Mouse (Mus musculus): Measurements from ENCODE around the gene Zc2hc1b. TPM values are rescaled to one million over a fixed set of nuclear protein-coding genes. Genes with fewer than 3 reads are reported as not detected.

Gene Zc2hc1b
- polyA plus RNA-seq, 1 experiment from 2014 or later: not detected

GRCm38 (mm10) chr10:13127335-13127734, 50.5 kb downstream of the Zc2hc1b start:
- no peak overlapping the region for H3K9ac ChIP-seq (ENCODE audit: low read depth, low read length)
- WGBS: 81% methylated on average over 13 of the region's 13 CpGs
- no peak overlapping the region for H3K4me2 ChIP-seq (ENCODE audit: low read depth, low read length)
- no peaks in the 10 kb centered on the region for H3K9me3 ChIP-seq (ENCODE audit: control insufficient read depth, low read length)
- H3K4me3 ChIP-seq (ENCODE audit: low read length): no peak overlapping the region
- H3K36me3 ChIP-seq (ENCODE audit: control insufficient read depth, insufficient read depth, low read length): peaks cover 8% of the 10 kb centered on the region
- no peak overlapping the region for H3K27ac ChIP-seq (ENCODE audit: low read length)
- no peak for ATAC-seq
- H3K4me1 ChIP-seq (ENCODE audit: control insufficient read depth, insufficient read depth, low read length): no peaks in the 10 kb centered on the region
- H3K27me3 ChIP-seq (replicated peaks; ENCODE audit: control insufficient read depth, insufficient read depth, low read length): no peaks in the 10 kb centered on the region

DNA sequence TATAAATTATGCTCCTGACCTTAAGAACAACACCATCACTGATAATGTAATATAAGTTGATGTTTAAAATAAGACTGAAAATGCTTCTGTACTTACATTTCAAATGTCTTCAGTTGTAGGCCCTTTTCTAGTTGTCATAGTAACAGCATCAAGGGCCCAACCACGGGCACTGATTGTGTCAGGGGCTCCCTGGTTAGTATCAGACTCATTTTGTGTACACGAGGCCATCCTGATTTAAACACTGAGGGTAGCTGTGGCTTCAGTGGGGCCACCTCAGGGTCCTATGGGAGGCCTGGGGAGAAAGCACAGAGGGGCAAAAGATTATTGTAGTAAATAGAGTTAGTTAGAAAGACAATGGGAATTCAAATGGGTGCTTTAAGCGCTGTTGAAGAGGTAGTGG, 52.0 kb downstream of the Zc2hc1b start:
- ATAC-seq: no peak
- Histone ChIP-seq H3K4me3 (ENCODE audit: low read length) (no peak overlapping the region), H3K4me1 (ENCODE audit: control insufficient read depth, insufficient read depth, low read length) (no peaks in the 10 kb centered on the region), H3K9ac (ENCODE audit: low read depth, low read length) (no peak overlapping the region), H3K36me3 (ENCODE audit: control insufficient read depth, insufficient read depth, low read length) (peaks cover 8% of the 10 kb centered on the region), H3K27ac (ENCODE audit: low read length) (no peak overlapping the region), H3K9me3 (ENCODE audit: control insufficient read depth, low read length) (no peaks in the 10 kb centered on the region), H3K4me2 (ENCODE audit: low read depth, low read length) (no peak overlapping the region), H3K27me3 (replicated peaks; ENCODE audit: control insufficient read depth, insufficient read depth, low read length) (no peaks in the 10 kb centered on the region)
- WGBS: 53% methylated on average over 3 of the region's 3 CpGs

- WGBS: 40% methylated on average over 2 of the region's 2 CpGs
- Histone ChIP-seq H3K9me3 (ENCODE audit: control insufficient read depth, low read length) (no peaks in the 10 kb centered on the region), H3K36me3 (ENCODE audit: control insufficient read depth, insufficient read depth, low read length) (no peaks in the 10 kb centered on the region), H3K4me1 (ENCODE audit: control insufficient read depth, insufficient read depth, low read length) (peaks cover 17% of the 10 kb centered on the region), H3K27me3 (replicated peaks; ENCODE audit: control insufficient read depth, insufficient read depth, low read length) (no peaks in the 10 kb centered on the region), H3K9ac (ENCODE audit: low read depth, low read length) (no peak overlapping the region), H3K27ac (ENCODE audit: low read length) (peak overlapping the region; percentile 21; the same call in 1 of the 2 replicates), H3K4me2 (ENCODE audit: low read depth, low read length) (no peak overlapping the region), H3K4me3 (ENCODE audit: low read length) (no peak overlapping the region)
- no peak for ATAC-seq
Observed at GRCm38 (mm10) chr10:13119300-13119699, 58.5 kb downstream of the Zc2hc1b start.

DNA sequence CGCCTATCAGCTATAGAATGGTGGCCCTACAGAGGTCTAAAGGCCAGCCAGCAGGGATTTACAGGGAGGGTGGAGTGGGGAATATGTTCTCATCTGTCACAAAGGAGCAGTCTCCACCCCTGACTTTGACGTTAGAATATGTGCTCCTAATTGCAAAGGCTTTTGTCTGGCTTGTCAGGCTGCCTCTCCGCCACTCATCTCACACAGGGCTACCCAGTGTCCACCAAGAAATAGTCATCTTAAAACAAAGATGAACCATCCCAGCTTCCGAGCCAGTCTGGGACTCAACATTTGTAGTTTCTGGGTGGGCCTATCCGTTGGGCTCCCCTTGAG, 59.1 kb downstream of the Zc2hc1b start:
- peak; percentile 50; the same call in 1 of the 2 replicates for ATAC-seq
- Histone ChIP-seq H3K27ac (ENCODE audit: low read length) (peak overlapping the region; percentile 21), H3K36me3 (ENCODE audit: control insufficient read depth, insufficient read depth, low read length) (no peaks in the 10 kb centered on the region), H3K4me1 (ENCODE audit: control insufficient read depth, insufficient read depth, low read length) (peaks cover 17% of the 10 kb centered on the region), H3K4me2 (ENCODE audit: low read depth, low read length) (no peak overlapping the region), H3K27me3 (replicated peaks; ENCODE audit: control insufficient read depth, insufficient read depth, low read length) (no peaks in the 10 kb centered on the region), H3K9ac (ENCODE audit: low read depth, low read length) (no peak overlapping the region), H3K9me3 (ENCODE audit: control insufficient read depth, low read length) (no peaks in the 10 kb centered on the region), H3K4me3 (ENCODE audit: low read length) (no peak overlapping the region)
- WGBS: 65% methylated on average over 5 of the region's 5 CpGs

DNA sequence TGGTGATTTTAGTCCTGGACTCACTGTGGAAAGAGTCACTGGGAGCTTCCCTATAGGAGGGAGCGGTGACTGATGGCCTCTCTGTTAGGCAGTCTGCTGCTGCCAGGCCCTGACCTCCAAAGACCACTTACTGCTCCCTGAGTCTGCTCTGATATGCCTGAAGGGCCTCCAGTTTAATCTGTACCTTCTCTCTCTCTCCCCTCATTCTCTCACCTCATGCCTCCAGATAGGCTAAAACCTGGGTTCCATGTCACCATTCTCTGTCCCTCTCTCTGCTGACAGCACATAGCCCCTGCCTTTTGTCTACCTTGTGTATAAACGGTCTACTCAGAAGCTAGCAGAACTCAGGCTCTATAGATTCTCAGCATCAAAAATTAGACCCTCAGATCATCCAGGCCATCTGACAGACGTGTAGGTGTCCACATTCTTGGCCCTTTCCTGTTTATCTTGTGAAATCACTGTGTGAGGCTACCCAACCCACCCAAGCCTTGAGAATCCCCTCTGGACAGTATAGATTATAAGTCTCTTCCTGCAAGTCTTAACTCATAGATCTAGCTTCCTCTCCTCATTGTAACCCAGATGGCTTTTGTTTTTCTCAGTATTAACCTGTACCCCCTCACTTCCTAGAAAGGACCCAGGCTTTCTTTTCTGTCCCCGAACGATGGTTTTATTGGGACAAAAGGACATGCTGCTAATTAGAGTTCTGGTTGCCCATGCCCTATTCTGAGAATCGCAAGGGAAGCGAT, 59.6 kb downstream of the Zc2hc1b start:
- no peak overlapping the region for H3K4me2 ChIP-seq (ENCODE audit: low read depth, low read length)
- no peaks in the 10 kb centered on the region for H3K9me3 ChIP-seq (ENCODE audit: control insufficient read depth, low read length)
- no peaks in the 10 kb centered on the region for H3K36me3 ChIP-seq (ENCODE audit: control insufficient read depth, insufficient read depth, low read length)
- H3K27me3 ChIP-seq (replicated peaks; ENCODE audit: control insufficient read depth, insufficient read depth, low read length): no peaks in the 10 kb centered on the region
- peak overlapping the region; percentile 40; the same call in 1 of the 2 replicates for H3K27ac ChIP-seq (ENCODE audit: low read length)
- H3K4me3 ChIP-seq (ENCODE audit: low read length): no peak overlapping the region
- no peak overlapping the region for H3K9ac ChIP-seq (ENCODE audit: low read depth, low read length)
- ATAC-seq: peak; percentile 2; the same call in 1 of the 2 replicates
- peaks cover 17% of the 10 kb centered on the region for H3K4me1 ChIP-seq (ENCODE audit: control insufficient read depth, insufficient read depth, low read length)
- 70% methylated on average over 7 of the region's 7 CpGs for WGBS

DNA sequence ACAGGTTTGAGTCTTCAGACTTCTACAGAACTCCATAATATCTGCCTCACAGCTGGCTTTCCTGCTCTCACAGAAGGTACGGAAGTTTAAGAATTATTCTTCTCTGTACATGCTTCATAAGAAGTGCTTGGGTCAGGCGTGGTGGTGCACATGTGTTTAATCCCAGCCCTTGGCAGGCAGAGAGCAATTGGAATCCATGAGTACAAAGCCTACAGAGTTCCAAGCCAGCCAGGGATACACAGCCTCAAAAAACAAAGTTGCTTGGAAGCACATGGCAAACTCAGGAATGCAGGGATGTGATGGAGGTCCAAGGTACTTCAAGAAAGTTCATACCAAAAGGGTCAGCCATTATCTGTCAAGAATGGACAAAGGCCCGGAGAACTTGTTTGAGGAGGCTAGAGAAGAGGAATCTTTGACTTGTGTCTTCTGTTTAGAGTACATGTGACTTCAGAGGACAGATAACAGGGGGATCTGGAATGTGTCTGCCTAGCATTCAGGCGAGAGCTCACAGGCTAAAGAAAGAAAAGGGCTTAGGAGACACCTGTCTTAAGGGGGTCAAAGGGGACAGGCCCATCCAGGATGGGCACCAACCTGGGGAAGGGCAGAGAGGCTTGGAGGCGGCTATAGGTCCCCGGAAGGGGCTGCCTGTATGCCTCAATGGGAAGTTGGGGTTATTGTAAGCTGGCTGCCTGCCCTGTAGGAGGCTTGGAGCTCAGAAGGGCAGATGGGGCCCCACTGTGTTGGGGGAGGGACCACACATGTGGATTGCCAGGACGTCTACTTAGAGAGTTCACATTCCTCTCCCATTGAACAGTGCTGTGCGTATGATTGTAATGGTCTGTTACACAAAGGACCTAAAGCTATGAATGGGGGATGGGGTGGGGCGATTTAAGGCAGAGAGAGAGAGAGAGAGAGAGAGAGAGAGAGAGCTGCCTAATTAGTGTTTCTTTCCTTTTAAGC, 60.8 kb downstream of the Zc2hc1b start:
- H3K36me3 ChIP-seq (ENCODE audit: control insufficient read depth, insufficient read depth, low read length): no peaks in the 10 kb centered on the region
- no peak overlapping the region for H3K4me2 ChIP-seq (ENCODE audit: low read depth, low read length)
- peaks cover 21% of the 10 kb centered on the region for H3K4me1 ChIP-seq (ENCODE audit: control insufficient read depth, insufficient read depth, low read length)
- WGBS: 42% methylated on average over 9 of the region's 9 CpGs
- H3K9me3 ChIP-seq (ENCODE audit: control insufficient read depth, low read length): no peaks in the 10 kb centered on the region
- no peak overlapping the region for H3K9ac ChIP-seq (ENCODE audit: low read depth, low read length)
- H3K27me3 ChIP-seq (replicated peaks; ENCODE audit: control insufficient read depth, insufficient read depth, low read length): no peaks in the 10 kb centered on the region
- no peak overlapping the region for H3K27ac ChIP-seq (ENCODE audit: low read length)
- ATAC-seq: peak; percentile 84
- no peak overlapping the region for H3K4me3 ChIP-seq (ENCODE audit: low read length)

DNA sequence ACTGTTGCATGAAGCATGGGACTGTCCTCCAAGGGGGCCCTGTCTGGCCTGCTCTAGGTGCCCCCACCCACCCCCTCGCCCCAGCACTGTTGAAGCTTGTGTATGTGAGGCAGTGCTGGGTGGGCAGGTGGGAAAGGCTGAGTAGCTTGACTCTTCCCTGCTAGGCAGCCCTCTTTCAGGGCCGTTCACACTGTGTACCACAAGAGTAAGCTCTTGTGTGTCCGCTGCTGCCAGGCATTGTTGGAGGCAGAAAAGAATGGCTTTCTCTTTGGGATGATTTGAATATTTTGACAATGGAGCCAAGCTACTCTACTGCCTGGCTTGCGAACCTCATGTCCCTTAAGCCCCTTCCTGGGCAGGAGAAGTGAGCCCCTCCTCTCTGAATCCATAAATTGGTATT, 62.8 kb downstream of the Zc2hc1b start:
- WGBS: 68% methylated on average over 4 of the region's 4 CpGs
- ATAC-seq: no peak
- no peaks in the 10 kb centered on the region for H3K27me3 ChIP-seq (replicated peaks; ENCODE audit: control insufficient read depth, insufficient read depth, low read length)
- no peaks in the 10 kb centered on the region for H3K36me3 ChIP-seq (ENCODE audit: control insufficient read depth, insufficient read depth, low read length)
- H3K4me2 ChIP-seq (ENCODE audit: low read depth, low read length): no peak overlapping the region
- H3K27ac ChIP-seq (ENCODE audit: low read length): no peak overlapping the region
- no peaks in the 10 kb centered on the region for H3K9me3 ChIP-seq (ENCODE audit: control insufficient read depth, low read length)
- H3K4me1 ChIP-seq (ENCODE audit: control insufficient read depth, insufficient read depth, low read length): peaks cover 18% of the 10 kb centered on the region
- H3K4me3 ChIP-seq (ENCODE audit: low read length): no peak overlapping the region
- H3K9ac ChIP-seq (ENCODE audit: low read depth, low read length): no peak overlapping the region

DNA sequence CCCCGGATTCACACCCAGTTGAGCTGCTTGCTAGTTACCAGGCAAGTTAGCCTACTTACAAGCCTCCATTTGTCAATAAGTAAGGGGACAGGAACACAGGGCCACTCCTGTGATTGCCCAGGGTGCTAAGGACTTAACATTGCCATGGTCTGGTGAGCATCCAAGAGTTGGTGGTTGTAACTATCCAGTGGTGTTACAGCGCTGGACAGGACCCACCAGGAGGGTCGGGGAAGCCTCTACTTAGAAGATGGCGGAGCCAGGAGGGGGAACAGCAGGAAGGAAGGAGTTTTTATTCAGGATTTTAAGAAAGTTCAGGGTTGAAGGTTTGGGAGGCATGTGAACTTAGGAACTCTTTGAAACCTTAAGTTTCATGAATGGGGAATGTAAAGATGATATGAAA, 64.2 kb downstream of the Zc2hc1b start:
- Histone ChIP-seq H3K4me2 (ENCODE audit: low read depth, low read length) (no peak overlapping the region), H3K4me1 (ENCODE audit: control insufficient read depth, insufficient read depth, low read length) (peaks cover 18% of the 10 kb centered on the region), H3K36me3 (ENCODE audit: control insufficient read depth, insufficient read depth, low read length) (no peaks in the 10 kb centered on the region), H3K27me3 (replicated peaks; ENCODE audit: control insufficient read depth, insufficient read depth, low read length) (no peaks in the 10 kb centered on the region), H3K9me3 (ENCODE audit: control insufficient read depth, low read length) (no peaks in the 10 kb centered on the region), H3K9ac (ENCODE audit: low read depth, low read length) (no peak overlapping the region), H3K27ac (ENCODE audit: low read length) (no peak overlapping the region), H3K4me3 (ENCODE audit: low read length) (no peak overlapping the region)
- WGBS: 87% methylated on average over 4 of the region's 4 CpGs
- ATAC-seq: no peak

DNA sequence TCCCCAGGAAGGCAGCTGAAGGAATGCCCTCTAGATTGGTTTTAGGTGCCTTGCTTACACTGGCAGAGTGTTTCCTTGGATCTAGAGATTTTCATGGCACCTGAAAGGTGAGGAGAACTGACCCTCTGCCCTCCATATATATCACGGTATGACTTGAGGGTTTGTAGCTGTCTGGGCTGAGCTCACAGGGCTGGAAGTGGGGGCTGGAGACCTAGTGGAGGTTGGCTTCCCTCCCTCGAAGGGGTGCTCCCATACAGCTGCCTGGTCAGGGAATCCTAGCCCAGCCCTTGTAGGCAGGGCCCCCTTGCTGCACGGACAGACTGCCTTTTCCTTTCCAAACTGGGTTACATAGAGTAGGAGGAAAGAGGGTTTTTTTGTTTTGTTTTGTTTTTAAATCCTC, 65.0 kb downstream of the Zc2hc1b start:
- Histone ChIP-seq H3K27me3 (replicated peaks; ENCODE audit: control insufficient read depth, insufficient read depth, low read length) (no peaks in the 10 kb centered on the region), H3K9ac (ENCODE audit: low read depth, low read length) (no peak overlapping the region), H3K4me1 (ENCODE audit: control insufficient read depth, insufficient read depth, low read length) (peaks cover 17% of the 10 kb centered on the region), H3K27ac (ENCODE audit: low read length) (peak overlapping the region; percentile 12; the same call in 1 of the 2 replicates), H3K9me3 (ENCODE audit: control insufficient read depth, low read length) (no peaks in the 10 kb centered on the region), H3K4me3 (ENCODE audit: low read length) (no peak overlapping the region), H3K4me2 (ENCODE audit: low read depth, low read length) (no peak overlapping the region), H3K36me3 (ENCODE audit: control insufficient read depth, insufficient read depth, low read length) (no peaks in the 10 kb centered on the region)
- no peak for ATAC-seq
- 38% methylated on average over 3 of the region's 3 CpGs for WGBS
